Mouse (Mus musculus) heart, postnatal 25 days (tissue): ENCODE measurements around the gene Ssbp2. TPM values are rescaled to one million over a fixed set of nuclear protein-coding genes. Genes with fewer than 3 reads are reported as not detected.

Experiments
- DNase-seq: peaks from one replicate; pipeline ENCODE4 v3.0.0; 2022; ENCODE audit warnings: low spot score
- intact Hi-C: fragments of 180-260 bp; cut with DNase I; formaldehyde crosslinking; loops from one replicate; pipeline ENCODE4 v1.15.1; 2025
- total RNA-seq, 2 experiments: library from RNA; stranded (reverse); gene quantifications; 2 replicates each; pipeline ENCODE4 v1.2.3; 2021

Gene Ssbp2
- total RNA-seq, 2 experiments from 2014 or later = 43.3 to 48.1 TPM

GRCm38 (mm10) chr13:91509467-91509866, 49.4 kb downstream of the Ssbp2 start:
- intact Hi-C loops = no loop called here
- DNase-seq = no peak

GRCm38 (mm10) chr13:91514979-91515378, 54.9 kb downstream of the Ssbp2 start:
- intact Hi-C loops = no loop called here
- no peak for DNase-seq

- intact Hi-C loops = no loop called here
- DNase-seq = no peak
Measured at GRCm38 (mm10) chr13:91520073-91520750, 60.1 kb downstream of the Ssbp2 start.

GRCm38 (mm10) chr13:91520968-91521367, 60.9 kb downstream of the Ssbp2 start:
- intact Hi-C loops = no loop called here
- no peak for DNase-seq

- DNase-seq = no peak
- intact Hi-C loops = no loop called here
Measured at GRCm38 (mm10) chr13:91526058-91526457, 66.0 kb downstream of the Ssbp2 start.

GRCm38 (mm10) chr13:91529821-91530220, 69.7 kb downstream of the Ssbp2 start:
- DNase-seq = no peak
- intact Hi-C loops = no loop called here

GRCm38 (mm10) chr13:91536711-91537110, 76.6 kb downstream of the Ssbp2 start:
- DNase-seq = no peak
- intact Hi-C loops = no loop called here

GRCm38 (mm10) chr13:91540145-91541068, 80.3 kb downstream of the Ssbp2 start:
- DNase-seq = no peak
- intact Hi-C loops = no loop called here

GRCm38 (mm10) chr13:91541069-91541429, 81.0 kb downstream of the Ssbp2 start:
- intact Hi-C loops = no loop called here
- DNase-seq = no peak

GRCm38 (mm10) chr13:91543555-91543954, 83.5 kb downstream of the Ssbp2 start:
- DNase-seq = no peak
- intact Hi-C loops = no loop called here

GRCm38 (mm10) chr13:91564047-91564446, 104.0 kb downstream of the Ssbp2 start:
- no peak for DNase-seq
- intact Hi-C loops = loop anchor here (10.0 kb wide), 1 partner anchor 89 kb away; no protein-coding TSS in a partner anchor

- intact Hi-C loops = loop anchor here (10.0 kb wide), 1 partner anchor 90 kb away; no protein-coding TSS in a partner anchor
- DNase-seq = no peak
Measured at GRCm38 (mm10) chr13:91564755-91565154, 104.7 kb downstream of the Ssbp2 start.

GRCm38 (mm10) chr13:91581504-91581903, 121.4 kb downstream of the Ssbp2 start:
- no peak for DNase-seq
- intact Hi-C loops = no loop called here

GRCm38 (mm10) chr13:91582212-91582611, 122.1 kb downstream of the Ssbp2 start:
- DNase-seq = no peak
- intact Hi-C loops = no loop called here

- DNase-seq = no peak
- intact Hi-C loops = no loop called here
Measured at GRCm38 (mm10) chr13:91586368-91586767, 126.3 kb downstream of the Ssbp2 start.

GRCm38 (mm10) chr13:91588475-91588874, 128.4 kb downstream of the Ssbp2 start:
- intact Hi-C loops = no loop called here

GRCm38 (mm10) chr13:91591863-91592262, 131.8 kb downstream of the Ssbp2 start:
- no peak for DNase-seq
- intact Hi-C loops = no loop called here

More at GRCm38 (mm10) chr13:91588475-91588874, 128.4 kb downstream of the Ssbp2 start:
- DNase-seq = no peak

- no peak for DNase-seq
- intact Hi-C loops = no loop called here
Measured at GRCm38 (mm10) chr13:91595284-91595683, 135.2 kb downstream of the Ssbp2 start.

GRCm38 (mm10) chr13:91599594-91599993, 139.5 kb downstream of the Ssbp2 start:
- intact Hi-C loops = no loop called here
- no peak for DNase-seq

GRCm38 (mm10) chr13:91605043-91605840, 145.2 kb downstream of the Ssbp2 start:
- no peak for DNase-seq
- intact Hi-C loops = no loop called here
